Mouse (Mus musculus): ENCODE data around the gene Aox4. TPM values are rescaled to one million over a fixed set of nuclear protein-coding genes. Genes with fewer than 3 reads are reported as not detected.

Gene Aox4
- polyA plus RNA-seq (2016; fragmentation: Nextera tagmentation; extraction: Ambion mirVana) = 0.09 and 0.26 TPM in 2 replicates

- peaks cover 12% of the 10 kb centered on the region for H3K4me1 ChIP-seq (replicated peaks)
- H3K4me2 ChIP-seq = no peak within 1 kb of the TSS
- no peak within 1 kb of the TSS for H3K27ac ChIP-seq
- H3K27me3 ChIP-seq = no peaks in the 10 kb centered on the region
- WGBS = 61% methylated on average over 17 of the region's 17 CpGs
- H3K4me3 ChIP-seq (replicated peaks) = no peak within 1 kb of the TSS
- H3K36me3 ChIP-seq = no peaks in the 10 kb centered on the region
- no peak for ATAC-seq (ENCODE audit: insufficient number of reproducible peaks, insufficient read depth, low FRiP score, low TSS enrichment, low read depth)
- H3K9me3 ChIP-seq = no peaks in the 10 kb centered on the region
- no peak within 1 kb of the TSS for H3K9ac ChIP-seq (replicated peaks)
Observed at GRCm38 (mm10) chr1:58210203-58210602, at the start of gene Aox4. Aox4 (plus strand) TSS chr1:58210397.

- no peaks in the 10 kb centered on the region for H3K27me3 ChIP-seq
- no peak overlapping the region for H3K9ac ChIP-seq (replicated peaks)
- no peak for ATAC-seq (ENCODE audit: insufficient number of reproducible peaks, insufficient read depth, low FRiP score, low TSS enrichment, low read depth)
- H3K36me3 ChIP-seq = no peaks in the 10 kb centered on the region
- H3K4me2 ChIP-seq = no peak overlapping the region
- no peak overlapping the region for H3K27ac ChIP-seq
- WGBS = 72% methylated on average over 6 of the region's 6 CpGs
- H3K9me3 ChIP-seq = no peaks in the 10 kb centered on the region
- no peaks in the 10 kb centered on the region for H3K4me1 ChIP-seq (replicated peaks)
- H3K4me3 ChIP-seq (replicated peaks) = no peak overlapping the region
Observed at GRCm38 (mm10) chr1:58169893-58170292, 40.3 kb upstream of the Aox4 start.

DNA sequence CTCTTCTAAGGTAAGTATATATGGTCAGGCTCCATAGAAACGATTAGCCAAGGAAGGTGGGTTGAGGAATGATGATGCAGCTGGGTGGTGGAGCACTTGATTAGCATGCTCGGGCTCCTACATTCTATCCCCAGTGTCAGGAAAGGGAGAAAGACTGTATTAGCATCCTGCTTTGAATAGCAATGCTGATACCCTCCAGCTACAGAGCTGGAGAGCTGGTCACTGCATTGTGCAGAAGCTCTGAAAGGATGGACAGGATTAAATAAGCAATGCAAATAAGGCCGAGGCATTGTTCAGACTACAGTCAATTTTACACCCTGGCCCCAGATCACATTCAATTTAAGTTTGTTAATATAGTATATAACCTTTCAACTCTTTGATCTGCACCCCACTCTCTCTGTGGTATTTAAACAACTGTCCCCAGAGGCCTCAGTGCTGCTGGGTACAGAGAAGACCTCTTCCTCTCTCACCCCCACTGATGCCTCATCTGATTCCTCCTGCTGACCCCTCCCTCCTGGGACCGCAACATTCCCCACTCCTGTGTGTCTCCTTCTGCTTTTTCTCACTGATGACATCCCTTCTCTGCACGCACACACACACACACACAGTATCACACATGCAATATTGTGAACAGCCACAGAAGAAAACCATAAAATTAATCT is 21.6 kb upstream of the Aox4 start:
- Histone ChIP-seq H3K9me3 (no peaks in the 10 kb centered on the region), H3K36me3 (no peaks in the 10 kb centered on the region), H3K9ac (replicated peaks) (no peak overlapping the region), H3K4me1 (replicated peaks) (no peaks in the 10 kb centered on the region), H3K4me3 (replicated peaks) (no peak overlapping the region), H3K4me2 (no peak overlapping the region), H3K27ac (no peak overlapping the region), H3K27me3 (no peaks in the 10 kb centered on the region)
- WGBS = 70% methylated on average over 5 of the region's 5 CpGs
- ATAC-seq (ENCODE audit: insufficient number of reproducible peaks, insufficient read depth, low FRiP score, low TSS enrichment, low read depth) = no peak

GRCm38 (mm10) chr1:58194317-58194716 is 15.9 kb upstream of the Aox4 start:
- no peak overlapping the region for H3K4me3 ChIP-seq (replicated peaks)
- no peaks in the 10 kb centered on the region for H3K4me1 ChIP-seq (replicated peaks)
- no peak overlapping the region for H3K4me2 ChIP-seq
- no peaks in the 10 kb centered on the region for H3K36me3 ChIP-seq
- no peaks in the 10 kb centered on the region; the same call in 1 of the 2 replicates for H3K27me3 ChIP-seq
- H3K9me3 ChIP-seq = no peaks in the 10 kb centered on the region
- WGBS = 80% methylated on average over 12 of the region's 12 CpGs
- no peak for ATAC-seq (ENCODE audit: insufficient number of reproducible peaks, insufficient read depth, low FRiP score, low TSS enrichment, low read depth)
- H3K9ac ChIP-seq (replicated peaks) = no peak overlapping the region
- no peak overlapping the region for H3K27ac ChIP-seq

DNA sequence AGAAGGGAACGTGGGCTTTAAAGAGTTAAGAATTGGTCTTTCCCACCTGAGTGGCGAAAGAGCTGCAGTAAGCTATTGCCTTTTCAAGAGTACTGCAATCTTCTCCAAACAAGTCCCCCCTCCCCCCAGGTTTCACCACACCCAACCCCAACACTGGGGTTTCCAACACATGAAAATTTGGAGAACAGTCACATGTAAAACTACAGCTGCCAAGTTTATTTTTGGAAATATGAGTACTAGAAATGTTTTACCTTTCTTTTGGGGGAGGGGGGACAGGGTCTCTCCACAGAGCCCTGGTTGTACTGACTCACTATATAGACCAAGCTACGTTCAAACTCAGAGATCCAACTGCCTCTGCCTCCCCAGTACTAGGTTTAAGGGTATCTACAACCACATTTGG is 15.2 kb upstream of the Aox4 start:
- Histone ChIP-seq H3K9me3 (no peaks in the 10 kb centered on the region), H3K4me1 (replicated peaks) (no peaks in the 10 kb centered on the region), H3K27ac (no peak overlapping the region), H3K9ac (replicated peaks) (no peak overlapping the region), H3K27me3 (no peaks in the 10 kb centered on the region; the same call in 1 of the 2 replicates), H3K4me3 (replicated peaks) (no peak overlapping the region), H3K4me2 (peak overlapping the region; percentile 30), H3K36me3 (no peaks in the 10 kb centered on the region)
- no peak for ATAC-seq (ENCODE audit: insufficient number of reproducible peaks, insufficient read depth, low FRiP score, low TSS enrichment, low read depth)
- WGBS = 72% methylated on average over 3 of the region's 3 CpGs

GRCm38 (mm10) chr1:58195541-58195940 is 14.7 kb upstream of the Aox4 start:
- Histone ChIP-seq H3K27me3 (no peaks in the 10 kb centered on the region; the same call in 1 of the 2 replicates), H3K36me3 (no peaks in the 10 kb centered on the region), H3K9me3 (no peaks in the 10 kb centered on the region), H3K27ac (no peak overlapping the region), H3K4me2 (peak overlapping the region; percentile 30), H3K4me1 (replicated peaks) (no peaks in the 10 kb centered on the region), H3K4me3 (replicated peaks) (no peak overlapping the region), H3K9ac (replicated peaks) (no peak overlapping the region)
- 17% methylated on average over 10 of the region's 10 CpGs for WGBS
- no peak for ATAC-seq (ENCODE audit: insufficient number of reproducible peaks, insufficient read depth, low FRiP score, low TSS enrichment, low read depth)

DNA sequence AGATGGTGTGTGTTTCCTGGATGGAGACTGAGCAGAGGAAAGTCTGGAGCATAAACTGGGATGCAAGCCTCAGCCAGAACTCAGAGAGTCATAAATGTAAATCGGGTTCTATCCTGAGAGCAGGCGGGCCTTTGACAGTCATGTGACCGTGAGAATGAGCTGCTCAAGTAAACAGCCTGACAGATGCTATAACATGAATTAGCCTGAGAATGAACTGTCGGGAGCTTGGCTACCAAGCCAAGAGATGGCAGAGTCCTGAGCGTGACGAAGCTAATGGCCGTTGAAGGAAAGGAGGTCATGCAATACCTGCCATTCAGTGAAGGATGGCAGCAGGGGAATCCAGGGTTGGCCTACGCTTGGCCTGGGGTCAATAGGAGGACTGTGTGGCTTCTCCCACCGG is 13.2 kb upstream of the Aox4 start:
- ATAC-seq (ENCODE audit: insufficient number of reproducible peaks, insufficient read depth, low FRiP score, low TSS enrichment, low read depth) = no peak
- Histone ChIP-seq H3K36me3 (no peaks in the 10 kb centered on the region), H3K4me1 (replicated peaks) (no peaks in the 10 kb centered on the region), H3K9me3 (no peaks in the 10 kb centered on the region), H3K4me3 (replicated peaks) (no peak overlapping the region), H3K9ac (replicated peaks) (no peak overlapping the region), H3K4me2 (no peak overlapping the region), H3K27ac (no peak overlapping the region), H3K27me3 (no peaks in the 10 kb centered on the region; the same call in 1 of the 2 replicates)
- 44% methylated on average over 9 of the region's 9 CpGs for WGBS

GRCm38 (mm10) chr1:58198386-58198785 is 11.8 kb upstream of the Aox4 start:
- Histone ChIP-seq H3K4me1 (replicated peaks) (no peaks in the 10 kb centered on the region), H3K9me3 (no peaks in the 10 kb centered on the region), H3K27ac (no peak overlapping the region), H3K36me3 (no peaks in the 10 kb centered on the region), H3K4me2 (no peak overlapping the region), H3K4me3 (replicated peaks) (no peak overlapping the region), H3K9ac (replicated peaks) (no peak overlapping the region), H3K27me3 (no peaks in the 10 kb centered on the region; the same call in 1 of the 2 replicates)
- no peak for ATAC-seq (ENCODE audit: insufficient number of reproducible peaks, insufficient read depth, low FRiP score, low TSS enrichment, low read depth)
- WGBS = 78% methylated on average over 4 of the region's 4 CpGs

DNA sequence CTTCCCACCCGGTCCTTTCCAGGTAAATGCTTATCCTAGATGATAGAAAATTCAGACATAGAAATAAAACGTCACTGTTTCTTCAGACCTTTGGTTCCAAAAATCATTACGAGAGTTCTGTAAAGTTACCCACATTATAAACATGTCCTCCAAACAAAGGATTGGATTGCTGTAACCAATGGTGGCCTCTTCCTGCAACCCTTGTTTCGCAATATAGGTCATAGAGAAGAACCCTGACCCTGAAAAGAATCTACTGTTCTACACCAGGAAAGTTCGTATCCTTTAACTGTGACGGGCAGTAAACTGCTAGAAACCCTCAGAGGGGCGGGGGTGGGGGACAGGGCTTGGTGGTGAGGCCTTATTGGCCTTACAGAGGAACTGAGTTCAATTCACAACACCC is 2.6 kb downstream of the Aox4 start:
- Histone ChIP-seq H3K4me1 (replicated peaks) (peaks cover 12% of the 10 kb centered on the region), H3K27ac (no peak overlapping the region), H3K36me3 (no peaks in the 10 kb centered on the region), H3K27me3 (no peaks in the 10 kb centered on the region), H3K4me2 (no peak overlapping the region), H3K9me3 (no peaks in the 10 kb centered on the region), H3K9ac (replicated peaks) (no peak overlapping the region), H3K4me3 (replicated peaks) (no peak overlapping the region)
- WGBS = 76% methylated on average over 7 of the region's 7 CpGs
- no peak for ATAC-seq (ENCODE audit: insufficient number of reproducible peaks, insufficient read depth, low FRiP score, low TSS enrichment, low read depth)

GRCm38 (mm10) chr1:58213838-58214237 is 3.6 kb downstream of the Aox4 start:
- Histone ChIP-seq H3K4me1 (replicated peaks) (peaks cover 12% of the 10 kb centered on the region), H3K36me3 (no peaks in the 10 kb centered on the region), H3K27me3 (no peaks in the 10 kb centered on the region), H3K9me3 (no peaks in the 10 kb centered on the region), H3K9ac (replicated peaks) (no peak overlapping the region), H3K4me3 (replicated peaks) (no peak overlapping the region), H3K27ac (no peak overlapping the region), H3K4me2 (no peak overlapping the region)
- no peak for ATAC-seq (ENCODE audit: insufficient number of reproducible peaks, insufficient read depth, low FRiP score, low TSS enrichment, low read depth)
- 70% methylated on average over 5 of the region's 5 CpGs for WGBS

DNA sequence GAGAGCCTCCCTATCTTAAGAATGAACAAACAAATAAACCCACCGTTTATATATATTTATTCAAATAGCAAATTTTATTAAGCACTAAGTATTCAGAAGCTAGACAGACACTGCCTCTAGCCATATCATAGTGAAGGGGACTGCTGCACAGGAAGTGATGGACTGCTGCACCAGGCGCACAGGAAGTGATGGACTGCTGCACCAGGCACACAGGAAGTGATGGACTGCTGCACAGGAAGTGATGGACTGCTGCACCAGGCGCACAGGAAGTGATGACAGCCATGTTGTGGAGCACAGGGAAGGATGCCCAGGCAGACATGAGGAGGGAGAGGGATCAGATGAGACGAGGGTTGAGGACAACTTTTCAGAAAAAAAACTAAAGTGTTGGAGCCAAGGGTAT is 5.2 kb downstream of the Aox4 start:
- WGBS = 91% methylated on average over 4 of the region's 4 CpGs
- Histone ChIP-seq H3K27me3 (no peaks in the 10 kb centered on the region), H3K9me3 (no peaks in the 10 kb centered on the region), H3K36me3 (no peaks in the 10 kb centered on the region), H3K27ac (no peak overlapping the region), H3K4me3 (replicated peaks) (no peak overlapping the region), H3K4me2 (no peak overlapping the region), H3K4me1 (replicated peaks) (peaks cover 12% of the 10 kb centered on the region), H3K9ac (replicated peaks) (no peak overlapping the region)
- no peak for ATAC-seq (ENCODE audit: insufficient number of reproducible peaks, insufficient read depth, low FRiP score, low TSS enrichment, low read depth)

GRCm38 (mm10) chr1:58215956-58216532 is 5.8 kb downstream of the Aox4 start:
- Histone ChIP-seq H3K4me2 (no peak overlapping the region), H3K27ac (0 out of 2 replicates have a peak overlapping the region, but pooled peaks have one; percentile 17), H3K27me3 (no peaks in the 10 kb centered on the region), H3K4me3 (replicated peaks) (no peak overlapping the region), H3K4me1 (replicated peaks) (peaks cover 13% of the 10 kb centered on the region), H3K9ac (replicated peaks) (no peak overlapping the region), H3K36me3 (no peaks in the 10 kb centered on the region), H3K9me3 (no peaks in the 10 kb centered on the region)
- 86% methylated on average over 7 of the region's 7 CpGs for WGBS
- ATAC-seq (ENCODE audit: insufficient number of reproducible peaks, insufficient read depth, low FRiP score, low TSS enrichment, low read depth) = no peak

All from limb, embryonic 12.5 days (tissue).